Mouse (Mus musculus) MEL (cell line): Measurements from ENCODE around the gene Zfp28.

Experiments used
- CTCF ChIP-seq, 3 experiments: IDR thresholded peaks in 2 of 3; conservative IDR thresholded peaks in 1 of 3; 2 replicates each; pipeline ENCODE4 v1.5.1; 2011 to 2012; ENCODE audit warnings: low read length in 3 of 3, low read depth in 2 of 3, mild to moderate bottlenecking in 2 of 3, improper control_type of control experiment in 1 of 3, inconsistent platforms in 1 of 3, mixed read lengths in 1 of 3, moderate library complexity in 1 of 3; ENCODE audit not compliant: control insufficient read depth in 1 of 3, insufficient read depth in 1 of 3, poor library complexity in 1 of 3, severe bottlenecking in 1 of 3
- EP300 ChIP-seq, 2 experiments: IDR thresholded peaks; 2 replicates each; pipeline ENCODE4 v1.6.1; 2011; ENCODE audit warnings: improper control_type of control experiment in 2 of 2, low read length in 2 of 2, low read depth in 1 of 2, mild to moderate bottlenecking in 1 of 2
- GABPA ChIP-seq: IDR thresholded peaks from 2 replicates; pipeline ENCODE4 v1.6.1; 2012; ENCODE audit warnings: low read depth, mild to moderate bottlenecking, inconsistent platforms, low read length, improper control_type of control experiment, moderate library complexity
- HCFC1 ChIP-seq: IDR thresholded peaks from 2 replicates; pipeline ENCODE4 v1.6.1; 2012; ENCODE audit warnings: low read depth, mild to moderate bottlenecking, inconsistent platforms, low read length, improper control_type of control experiment, moderate library complexity
- MXI1 ChIP-seq: IDR thresholded peaks from 2 replicates; pipeline ENCODE4 v1.6.1; 2011; ENCODE audit warnings: mild to moderate bottlenecking, low read depth, low read length, improper control_type of control experiment
- NRF1 ChIP-seq: IDR thresholded peaks from 2 replicates; pipeline ENCODE4 v1.6.1; 2014; ENCODE audit warnings: low read depth, mild to moderate bottlenecking, inconsistent platforms, low read length, improper control_type of control experiment, moderate library complexity; ENCODE audit not compliant: poor library complexity, insufficient read depth, severe bottlenecking
- POLR2A ChIP-seq, 2 experiments: IDR thresholded peaks; 2 replicates each; pipeline ENCODE4 v1.6.1; 2011 to 2012; ENCODE audit warnings: low read length in 2 of 2, mild to moderate bottlenecking in 2 of 2, control low read depth in 1 of 2, improper control_type of control experiment in 1 of 2, low read depth in 1 of 2, moderate library complexity in 1 of 2; ENCODE audit not compliant: control insufficient read depth in 1 of 2, insufficient read depth in 1 of 2, poor library complexity in 1 of 2
- POLR2AphosphoS5 ChIP-seq: IDR thresholded peaks from 2 replicates; pipeline ENCODE4 v1.6.1; 2012; ENCODE audit warnings: low read depth, borderline replicate concordance, mild to moderate bottlenecking, inconsistent platforms, low read length, moderate library complexity, mixed read lengths
- SMC3 ChIP-seq: IDR thresholded peaks from 2 replicates; pipeline ENCODE4 v1.6.1; 2011; ENCODE audit warnings: low read depth, low read length, improper control_type of control experiment
- TAL1 ChIP-seq: IDR thresholded peaks from 2 replicates; pipeline ENCODE4 v1.6.1; 2012; ENCODE audit warnings: mild to moderate bottlenecking, inconsistent platforms, low read length, moderate library complexity, mixed read lengths

DNA sequence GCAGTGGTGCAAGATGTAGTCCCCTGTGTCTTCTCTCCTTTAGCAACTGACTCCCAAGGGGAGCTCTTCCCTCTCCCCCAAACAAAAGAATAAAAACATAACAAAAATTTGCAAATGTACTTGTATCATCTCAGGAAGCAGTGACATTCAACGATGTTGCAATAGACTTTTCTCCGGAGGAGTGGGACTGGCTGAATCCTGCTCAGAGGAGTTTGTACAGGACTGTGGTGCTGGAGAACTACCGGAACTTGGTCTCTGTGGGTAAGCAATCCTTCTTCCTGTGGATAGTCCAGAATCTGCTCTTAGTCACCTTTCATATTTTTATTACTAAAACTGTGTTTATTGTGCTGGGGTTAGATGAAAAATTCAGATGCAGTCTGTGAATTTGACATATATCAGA lies 10.1 kb upstream of the Zfp28 start:
- TF ChIP-seq POLR2A (IDR thresholded peaks at IDR 0.05; ENCODE audit: control insufficient read depth in 1 of 2, insufficient read depth in 1 of 2, low read depth in 1 of 2, low read length in 2 of 2, poor library complexity in 1 of 2), result no peak
- TF ChIP-seq POLR2AphosphoS5, result no peak
- TF ChIP-seq CTCF (IDR thresholded peaks at IDR 0.05 in 2 of 3, conservative IDR thresholded peaks at IDR 0.05 in 1 of 3; ENCODE audit: control insufficient read depth in 1 of 3, insufficient read depth in 1 of 3, low read depth in 2 of 3, low read length in 3 of 3, poor library complexity in 1 of 3, severe bottlenecking in 1 of 3), result no peak
- TF ChIP-seq HCFC1, result no peak
- TF ChIP-seq NRF1, result no peak
- TF ChIP-seq TAL1, result no peak
- TF ChIP-seq SMC3, result no peak
- TF ChIP-seq GABPA, result no peak
- TF ChIP-seq EP300 (IDR thresholded peaks at IDR 0.05; ENCODE audit: low read depth in 1 of 2, low read length in 2 of 2), result no peak
- TF ChIP-seq MXI1, result no peak
